Mouse (Mus musculus) frontal cortex, adult 2 months (tissue): ENCODE data around the gene Ppp1r10. TPM values are rescaled to one million over a fixed set of nuclear protein-coding genes. Genes with fewer than 3 reads are reported as not detected.
A peak's percentile ranks its signal among the peaks of the same experiment; 100 is the strongest.

ENCODE experiments used
- DNase-seq, 2 experiments: peaks; one replicate each; pipeline ENCODE4 v3.0.0; 2022; ENCODE audit warnings: low spot score in 1 of 2; ENCODE audit errors: extremely low spot score in 1 of 2
- polyA plus RNA-seq: library from polyadenylated mRNA; depleted of rRNA; stranded (reverse); fragments of >200 nt; gene quantifications from 2 replicates; pipeline ENCODE4 v1.2.3, GENCODE M21; 2012

Ppp1r10 gene
- polyA plus RNA-seq, 1 experiment, result 39.3 TPM

- DNase-seq, result peak in 1 of 2 experiments; percentile 48
Observed at GRCm38 (mm10) chr17:35897644-35898573, 18.3 kb upstream of the Ppp1r10 start.

DNA sequence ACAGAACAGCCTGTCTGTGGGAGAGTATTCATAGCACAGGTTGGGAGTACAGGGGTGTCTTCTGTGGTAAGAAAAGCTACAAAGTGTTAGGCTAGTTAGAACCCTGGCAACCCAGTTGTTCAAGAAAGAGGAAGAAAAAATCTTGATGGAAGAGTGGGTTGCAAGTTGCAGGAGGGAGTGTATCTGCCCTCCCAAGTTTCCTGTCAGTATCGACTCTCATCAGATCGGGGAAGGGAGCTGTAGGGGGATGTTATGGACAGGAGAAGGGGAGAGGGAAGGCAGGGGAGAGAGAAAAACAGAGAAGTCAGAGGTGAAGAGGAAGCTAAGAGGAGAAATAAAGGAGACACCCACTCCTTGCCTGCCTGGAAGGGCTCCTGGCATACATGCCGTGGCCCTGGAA lies 15.6 kb upstream of the Ppp1r10 start:
- no peak for DNase-seq

- no peak for DNase-seq
Observed at GRCm38 (mm10) chr17:35903343-35903991, 12.8 kb upstream of the Ppp1r10 start.

- DNase-seq, result no peak
Observed at GRCm38 (mm10) chr17:35903992-35904355, 12.3 kb upstream of the Ppp1r10 start.

GRCm38 (mm10) chr17:35905587-35905986 lies 10.6 kb upstream of the Ppp1r10 start:
- DNase-seq, result no peak

DNA sequence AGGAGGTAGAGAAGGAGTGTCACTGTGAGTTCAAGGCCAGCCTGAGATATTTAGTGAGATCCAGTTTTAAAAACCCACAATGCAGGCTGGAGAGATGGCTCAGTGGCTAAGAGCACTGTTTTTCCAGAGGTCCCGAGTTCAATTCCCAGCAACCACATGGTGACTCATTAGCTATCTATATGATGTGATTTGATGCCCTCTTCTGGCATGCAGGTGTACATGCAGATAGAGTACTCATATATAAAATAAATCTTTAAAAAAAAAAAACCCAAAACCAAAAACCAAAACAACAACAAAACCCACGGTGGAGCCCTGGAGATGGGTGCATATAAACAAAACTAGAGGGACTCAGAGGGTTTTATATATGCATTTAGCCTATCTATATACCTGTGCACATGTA lies 8.6 kb upstream of the Ppp1r10 start:
- DNase-seq, result no peak

DNA sequence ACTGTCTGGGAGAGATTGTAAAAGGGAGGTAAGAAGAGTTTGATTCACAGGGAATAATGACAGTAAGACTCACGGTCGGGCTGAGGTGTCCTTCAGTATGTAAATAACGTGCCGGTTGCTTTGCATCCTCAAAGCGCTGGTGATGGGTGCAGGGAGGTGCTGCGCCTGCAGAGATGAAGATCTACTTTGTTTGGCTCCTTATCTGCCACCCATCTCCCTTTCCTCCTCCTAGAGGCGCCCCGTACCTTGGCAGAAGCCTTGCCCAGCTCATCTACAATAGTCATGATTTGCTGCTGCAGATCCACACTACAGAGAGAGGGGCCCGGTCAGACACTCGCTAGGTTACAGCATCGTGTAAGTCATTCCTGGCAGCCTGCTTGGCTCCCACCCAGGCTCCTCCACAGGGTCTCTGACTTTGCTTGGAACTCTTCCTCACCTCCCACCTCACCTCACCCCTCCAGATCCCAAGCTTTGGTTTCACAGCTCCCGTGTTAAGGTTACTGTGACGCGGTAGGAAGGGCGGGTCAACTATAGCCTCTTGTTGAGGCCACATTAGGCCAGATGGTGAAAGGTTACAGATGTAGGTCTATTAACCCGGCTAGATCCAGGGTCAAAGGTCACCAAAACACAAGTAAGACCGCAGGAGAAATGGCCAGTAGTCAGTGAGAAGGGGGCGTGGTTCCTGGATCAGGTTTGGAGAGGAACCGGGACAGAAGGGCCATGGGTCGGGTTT lies 6.9 kb upstream of the Ppp1r10 start:
- no peak for DNase-seq

GRCm38 (mm10) chr17:35909919-35910369 lies 6.3 kb upstream of the Ppp1r10 start, which contains the start of gene Atat1:
Gene Atat1, minus strand, starts transcription at chr17:35910075.
- DNase-seq, result peak; percentile 88 to 95

DNA sequence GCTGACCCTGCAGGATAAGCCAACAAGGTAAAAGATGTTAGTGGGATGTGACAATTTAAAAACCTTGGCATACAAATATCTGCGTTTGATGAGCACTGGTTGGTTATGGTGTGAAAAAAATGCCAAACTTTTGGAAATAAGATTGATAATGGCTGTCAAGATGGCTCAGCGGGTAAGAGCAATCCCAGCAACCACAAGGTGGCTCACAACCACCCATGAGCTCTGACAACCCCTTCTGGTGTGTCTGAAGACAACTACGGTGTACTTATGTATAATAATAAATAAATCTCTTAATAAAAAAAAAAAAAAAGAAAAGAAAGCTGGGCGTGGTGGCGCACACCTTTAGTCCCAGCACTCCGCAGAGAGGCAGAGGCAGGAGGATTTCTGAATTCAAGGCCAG lies 1.3 kb upstream of the Ppp1r10 start:
- no peak for DNase-seq

GRCm38 (mm10) chr17:35915538-35916296 lies 517 bp upstream of the Ppp1r10 start:
- DNase-seq, result no peak

GRCm38 (mm10) chr17:35917143-35917462 lies 869 bp downstream of the Ppp1r10 start:
- peak in 1 of 2 experiments; percentile 52 for DNase-seq

GRCm38 (mm10) chr17:35917463-35918251 lies 1.4 kb downstream of the Ppp1r10 start:
- DNase-seq, result peak in 1 of 2 experiments; percentile 62

GRCm38 (mm10) chr17:35918276-35919059 lies 2.2 kb downstream of the Ppp1r10 start:
- peak in 1 of 2 experiments; percentile 59 for DNase-seq

GRCm38 (mm10) chr17:35919060-35919715 lies 3.0 kb downstream of the Ppp1r10 start:
- DNase-seq, result peak; percentile 95 to 97

DNA sequence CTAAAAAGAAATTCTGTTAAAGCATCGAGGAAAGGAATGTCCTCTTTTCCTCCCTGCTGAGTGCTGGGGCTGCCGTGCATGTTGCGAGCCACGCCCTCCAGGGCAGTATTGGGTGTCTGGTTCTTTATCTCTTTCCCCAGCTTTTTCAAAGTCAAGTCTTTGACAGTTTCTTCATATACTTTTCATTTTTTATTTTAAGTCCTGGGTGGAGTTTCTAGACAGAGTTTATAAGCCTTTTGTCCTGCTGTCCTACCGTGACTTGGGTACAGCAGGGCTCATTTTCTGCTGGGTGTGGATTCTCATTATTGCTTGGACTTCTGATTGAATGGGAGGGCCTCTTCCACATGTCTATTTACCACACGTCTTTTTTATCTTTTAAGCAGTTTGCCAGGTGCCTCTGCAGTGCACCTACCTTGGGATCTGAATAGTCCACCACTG lies 3.6 kb downstream of the Ppp1r10 start:
- DNase-seq, result no peak

- DNase-seq, result no peak
Observed at GRCm38 (mm10) chr17:35920384-35920783, 4.2 kb downstream of the Ppp1r10 start.

DNA sequence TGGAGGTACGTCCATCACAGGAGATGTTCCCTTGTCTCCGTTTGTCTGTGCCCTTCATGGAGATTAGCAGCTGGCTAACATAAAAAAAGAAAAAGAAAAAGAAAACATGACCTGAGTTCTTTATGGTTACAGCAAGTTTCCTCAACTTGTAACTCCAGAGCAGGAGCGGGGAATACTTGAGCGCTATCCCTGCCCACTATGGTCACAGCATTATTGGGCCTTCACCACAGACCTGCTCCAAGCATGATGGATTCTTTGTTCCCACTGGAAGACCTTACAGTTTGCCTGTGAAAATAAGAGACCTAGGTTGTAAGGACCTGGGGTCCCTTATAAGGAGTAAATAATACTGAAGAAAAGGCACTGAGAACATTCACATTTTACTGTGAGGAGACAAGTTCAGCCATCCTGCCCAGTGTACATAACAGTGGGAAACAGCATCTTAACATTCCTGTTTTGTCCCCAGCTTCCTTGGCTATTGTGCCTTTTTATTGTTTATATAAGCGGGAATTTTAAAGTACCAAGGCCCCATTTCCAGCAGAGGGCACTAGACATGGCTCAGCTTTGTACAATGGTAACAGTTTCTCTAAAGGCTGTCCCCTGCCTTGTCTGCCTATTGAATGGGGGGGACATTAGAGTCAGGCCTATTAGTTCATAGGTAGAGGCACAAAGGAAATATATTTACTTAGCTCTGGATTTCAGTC lies 4.8 kb downstream of the Ppp1r10 start:
- peak in 1 of 2 experiments; percentile 60 for DNase-seq

GRCm38 (mm10) chr17:35921710-35922109 lies 5.5 kb downstream of the Ppp1r10 start:
- no peak for DNase-seq
